Mouse (Mus musculus): Measurements from ENCODE around the gene Hipk4.
A peak's percentile ranks its signal among the peaks of the same experiment; 100 is the strongest.

Gene Hipk4

GRCm38 (mm10) chr7:27522967-27523366 is at the start of gene Hipk4:
Gene Hipk4 (plus strand): TSS chr7:27523267.
- no peak for DNase-seq

- DNase-seq = no peak
Measured at GRCm38 (mm10) chr7:27473835-27474489, 49.1 kb upstream of the Hipk4 start.

DNA sequence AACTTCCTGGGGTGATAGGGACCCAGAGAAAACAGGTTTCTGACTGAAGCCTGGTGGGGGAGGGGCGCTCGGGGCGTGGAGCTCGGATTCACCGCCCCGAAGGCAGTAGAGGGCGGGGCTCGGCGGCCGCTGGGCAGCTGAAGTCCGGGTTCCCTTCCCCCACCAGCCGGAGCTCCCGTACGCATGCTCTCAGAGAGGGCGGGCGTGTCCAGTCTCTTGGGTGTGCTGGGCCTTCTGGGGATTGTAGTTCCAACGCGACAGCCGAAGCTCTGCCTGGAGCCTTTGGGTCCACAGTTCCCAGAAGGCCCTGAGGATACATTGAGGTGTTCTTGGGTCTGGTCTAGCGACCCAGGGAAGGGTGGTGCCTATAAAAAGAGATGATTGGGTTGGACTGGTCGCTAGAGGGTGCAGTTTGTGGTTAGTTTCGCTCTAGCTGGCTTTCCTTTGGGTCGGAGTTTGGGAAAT is 48.5 kb upstream of the Hipk4 start:
- peak; percentile 97 for DNase-seq

GRCm38 (mm10) chr7:27475596-27475995 is 47.5 kb upstream of the Hipk4 start:
- DNase-seq = no peak

GRCm38 (mm10) chr7:27476098-27476635 is 46.9 kb upstream of the Hipk4 start:
- DNase-seq = no peak

DNA sequence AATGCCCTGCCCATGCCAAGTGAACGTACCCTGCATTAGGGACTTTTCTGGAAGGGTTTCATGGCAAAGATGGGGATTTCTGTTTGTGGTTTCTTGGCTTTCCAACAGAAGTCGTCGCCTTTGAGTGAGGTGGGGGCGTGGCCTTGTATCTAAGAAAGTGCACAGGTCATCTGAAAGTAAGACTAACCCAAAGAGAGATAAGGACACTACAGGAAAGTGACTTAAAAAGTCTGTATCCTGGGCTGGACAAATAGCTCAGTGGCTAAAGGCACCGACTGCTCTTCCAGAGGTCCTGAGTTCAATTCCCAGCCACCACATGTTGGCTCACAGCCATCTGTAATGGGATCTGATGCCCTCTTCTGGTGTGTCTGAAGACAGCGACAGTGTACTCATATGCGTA is 44.5 kb upstream of the Hipk4 start:
- DNase-seq = no peak

- no peak for DNase-seq
Measured at GRCm38 (mm10) chr7:27479750-27480149, 43.3 kb upstream of the Hipk4 start.

DNA sequence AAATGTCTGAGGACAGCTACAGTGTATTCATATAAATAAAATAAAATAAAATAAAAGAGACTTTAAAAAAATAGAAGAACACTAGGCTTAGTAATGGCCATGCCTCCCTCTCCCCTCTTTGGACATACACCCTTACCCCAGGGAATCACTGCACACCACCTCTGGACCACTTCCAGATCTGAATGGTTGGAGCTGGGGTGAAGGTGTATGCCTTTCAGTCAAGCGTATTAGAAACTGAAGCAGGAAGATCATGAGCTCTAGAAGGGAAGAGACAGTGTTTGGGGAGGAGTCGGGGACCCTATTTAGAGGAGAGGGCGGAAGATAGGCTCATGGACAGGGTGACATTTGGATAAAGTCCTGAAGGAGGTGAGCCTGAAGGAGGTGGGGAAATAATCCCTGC is 42.6 kb upstream of the Hipk4 start:
- DNase-seq = no peak

DNA sequence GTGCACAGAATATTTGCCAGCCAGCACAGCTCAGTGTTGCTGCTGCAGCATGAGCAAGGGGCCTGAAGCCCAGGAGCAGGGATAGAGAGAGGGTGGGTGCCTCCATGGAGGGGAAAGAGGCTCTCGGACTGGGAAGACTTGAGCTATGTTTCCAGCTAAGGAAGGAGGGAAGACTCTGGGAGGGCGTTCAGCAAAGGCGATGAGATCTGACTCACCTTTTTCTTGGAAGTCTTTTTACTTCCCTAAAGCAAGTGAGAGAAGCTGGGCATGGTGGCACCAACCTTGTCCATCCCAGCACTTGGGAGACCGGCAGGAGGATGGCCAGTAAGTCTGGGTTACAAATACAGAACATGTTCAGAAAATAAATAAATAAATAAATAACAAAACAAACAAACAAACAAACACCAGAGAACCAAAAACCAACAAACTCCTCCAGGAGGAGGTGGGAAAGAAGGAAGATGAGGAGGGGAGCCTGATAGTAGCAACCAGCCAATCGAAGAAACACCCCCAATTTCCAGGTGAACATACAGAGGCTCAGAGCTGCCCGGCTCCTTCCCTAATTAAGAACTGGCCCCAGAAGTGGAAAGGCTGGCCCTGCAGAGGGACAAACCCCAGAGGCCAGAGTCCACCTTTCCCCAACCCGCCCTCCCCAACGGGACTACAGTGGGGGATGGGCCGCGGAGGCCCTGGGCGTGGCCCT is 42.0 kb upstream of the Hipk4 start:
- no peak for DNase-seq

DNA sequence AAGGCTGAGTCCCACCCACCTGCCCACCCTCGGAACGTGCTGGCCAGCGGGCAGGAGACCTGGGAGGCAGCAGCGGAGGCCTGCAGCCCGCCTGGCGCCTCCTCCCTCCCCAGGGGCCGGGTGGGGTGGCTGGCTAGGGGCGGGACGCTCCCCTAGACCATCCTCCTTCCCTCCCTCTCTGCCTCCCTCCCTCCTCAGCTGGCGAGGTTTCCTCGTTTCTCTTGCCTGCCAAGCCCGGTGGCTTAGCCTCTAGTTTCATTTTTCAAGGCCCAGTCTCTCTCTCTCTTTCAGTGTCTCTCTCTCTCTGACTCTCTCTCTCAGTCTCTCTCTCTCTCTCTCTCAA is 41.5 kb upstream of the Hipk4 start:
- DNase-seq = peak; percentile 67 to 69

GRCm38 (mm10) chr7:27483860-27484259 is 39.2 kb upstream of the Hipk4 start:
- no peak for DNase-seq

- no peak for DNase-seq
Measured at GRCm38 (mm10) chr7:27486102-27486769, 36.8 kb upstream of the Hipk4 start.

DNA sequence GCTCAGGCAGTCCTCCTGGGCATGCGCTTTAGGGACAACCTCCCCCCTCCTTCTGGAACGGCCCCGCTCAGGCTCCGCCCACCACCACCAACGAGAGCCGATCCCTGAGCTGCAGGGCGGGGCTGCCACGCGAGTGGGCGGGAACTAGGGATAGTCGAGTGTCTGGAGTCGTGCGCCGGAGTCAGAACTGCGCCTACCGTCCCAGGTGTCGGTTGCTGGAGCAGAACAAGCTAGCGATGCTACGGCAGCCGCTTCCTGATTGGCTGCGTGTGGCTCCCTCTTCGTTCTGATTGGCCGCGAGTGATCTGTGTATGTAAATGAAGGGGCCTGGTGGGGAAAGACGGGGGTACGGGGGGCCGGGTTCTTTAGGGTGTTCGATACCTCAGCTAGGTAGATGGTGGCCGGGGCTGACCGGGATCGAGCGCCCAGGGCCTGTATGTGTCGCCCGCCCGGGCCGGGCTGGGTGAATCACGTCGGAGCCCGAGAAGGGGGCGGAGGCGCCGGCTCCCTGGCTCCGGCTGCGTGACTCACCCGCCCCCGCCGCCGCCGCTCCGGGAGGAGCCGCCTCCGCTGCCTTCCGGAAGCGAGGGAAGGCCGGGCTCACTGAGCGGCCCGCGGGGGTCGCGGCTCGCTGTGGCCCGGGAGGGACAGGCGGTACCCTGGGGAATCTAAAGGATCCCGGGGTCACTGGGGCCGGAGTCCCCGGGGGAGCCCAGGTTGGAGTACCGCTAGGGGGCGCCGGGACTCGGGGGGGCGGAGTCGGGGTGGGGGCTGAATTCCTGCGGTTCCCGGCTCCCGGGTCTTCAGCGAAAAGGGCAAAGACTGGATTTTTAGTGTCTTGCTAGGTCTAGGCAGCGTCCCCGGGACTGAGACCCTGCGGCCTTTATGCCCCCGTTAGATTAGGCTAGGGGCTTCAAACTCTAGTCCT is 36.0 kb upstream of the Hipk4 start, which contains the start of gene Sertad1:
Gene Sertad1 (plus strand): TSS at position 141 of the 928 bp plus-strand sequence.
- peak; percentile 100 for DNase-seq

DNA sequence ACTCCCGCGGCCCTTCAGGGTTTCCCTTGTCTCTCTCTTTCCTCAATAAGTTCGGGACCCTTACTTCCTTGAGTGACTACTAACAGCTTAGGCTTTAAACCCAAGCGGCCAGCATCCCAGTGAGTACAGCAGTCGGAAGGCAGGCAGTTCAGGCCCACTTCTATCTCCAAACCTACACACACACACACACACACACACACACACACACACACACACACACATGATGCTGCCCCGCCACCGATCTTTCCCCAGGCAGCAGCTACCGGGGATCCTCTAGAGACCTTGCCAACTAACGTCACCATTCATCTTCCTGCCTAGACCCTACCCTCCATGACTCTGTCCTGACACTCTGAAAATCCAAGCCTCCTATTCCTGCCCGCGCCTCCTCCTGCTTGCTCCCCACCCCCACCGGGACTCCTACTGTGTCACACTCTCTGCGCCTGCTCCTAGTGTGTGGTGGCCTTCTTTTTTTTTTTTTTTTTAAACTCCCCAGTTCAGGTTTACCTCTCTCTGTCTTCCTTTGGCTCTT is 35.3 kb upstream of the Hipk4 start:
- peak in 1 of 2 experiments; percentile 16 for DNase-seq

DNA sequence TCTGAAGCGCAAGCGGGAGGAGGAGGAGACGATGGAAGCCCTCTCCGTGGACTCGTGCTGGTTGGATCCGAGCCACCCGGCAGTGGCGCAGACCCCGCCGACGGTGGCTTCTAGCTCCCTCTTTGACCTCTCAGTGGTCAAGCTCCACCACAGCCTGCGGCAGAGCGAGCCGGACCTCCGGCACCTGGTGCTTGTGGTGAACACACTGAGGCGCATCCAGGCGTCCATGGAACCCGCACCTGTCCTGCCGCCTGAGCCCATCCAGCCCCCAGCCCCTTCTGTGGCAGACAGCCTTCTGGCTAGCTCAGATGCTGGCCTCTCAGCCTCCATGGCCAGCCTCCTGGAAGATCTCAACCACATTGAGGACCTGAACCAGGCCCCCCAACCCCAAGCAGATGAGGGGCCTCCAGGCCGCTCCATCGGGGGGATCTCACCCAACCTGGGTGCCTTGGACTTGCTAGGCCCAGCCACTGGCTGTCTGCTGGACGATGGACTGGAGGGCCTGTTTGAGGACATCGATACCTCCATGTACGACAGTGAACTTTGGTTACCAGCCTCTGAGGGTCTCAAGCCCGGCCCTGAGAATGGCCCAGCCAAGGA is 33.7 kb upstream of the Hipk4 start:
- no peak for DNase-seq

GRCm38 (mm10) chr7:27490227-27490542 is 32.9 kb upstream of the Hipk4 start:
- DNase-seq = no peak

GRCm38 (mm10) chr7:27490543-27491329 is 32.3 kb upstream of the Hipk4 start:
- peak; percentile 81 to 89 for DNase-seq

GRCm38 (mm10) chr7:27491856-27492255 is 31.2 kb upstream of the Hipk4 start:
- DNase-seq = no peak

DNA sequence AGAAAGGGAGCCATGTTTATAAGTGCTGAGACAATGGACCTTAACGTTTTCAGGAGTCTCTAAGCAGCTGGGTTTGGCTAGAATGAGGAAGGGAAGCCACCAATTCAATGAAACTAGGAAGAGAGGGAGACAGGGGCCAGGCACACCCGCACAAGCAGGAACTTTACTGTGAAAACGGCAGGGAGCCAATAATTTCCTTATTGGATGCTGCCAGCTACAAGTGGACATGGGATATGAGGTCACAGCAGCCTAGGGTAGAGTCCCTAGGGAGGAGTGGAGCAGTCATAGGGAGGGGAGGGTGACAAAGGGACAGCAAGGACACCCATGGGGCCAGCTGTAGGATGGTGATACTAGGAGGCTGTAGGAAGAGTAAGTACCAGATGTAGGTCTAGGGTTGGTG is 30.0 kb upstream of the Hipk4 start:
- DNase-seq = no peak

- DNase-seq = no peak
Measured at GRCm38 (mm10) chr7:27493450-27493849, 29.6 kb upstream of the Hipk4 start.
